Mouse (Mus musculus) C2C12 (cell line): ENCODE results near the gene Atp5f1. TPM values are rescaled to one million over a fixed set of nuclear protein-coding genes. Genes with fewer than 3 reads are reported as not detected.

Experiments used
- H3K27me3 ChIP-seq: one replicate; pipeline ENCODE4 v1.6.1; 2011; ENCODE audit not compliant: control insufficient read depth, insufficient read depth, insufficient read length
- H3K36me3 ChIP-seq: one replicate; pipeline ENCODE4 v1.6.1; 2011; ENCODE audit not compliant: control insufficient read depth, insufficient read depth
- H3K4me3 ChIP-seq: one replicate; pipeline ENCODE4 v1.5.1; 2011; ENCODE audit warnings: mild to moderate bottlenecking, control low read depth; ENCODE audit not compliant: poor library complexity, insufficient read depth, severe bottlenecking
- H3K79me2 ChIP-seq: one replicate; pipeline ENCODE4 v1.6.1; 2011; ENCODE audit not compliant: control insufficient read depth, insufficient read depth
- H3K79me3 ChIP-seq: one replicate; pipeline ENCODE4 v1.6.1; 2011; ENCODE audit warnings: low read depth, control low read depth
- H3ac ChIP-seq: one replicate; pipeline ENCODE3; 2011; ENCODE audit warnings: low read depth; ENCODE audit not compliant: control insufficient read depth, insufficient read length
- CEBPB ChIP-seq: IDR thresholded peaks from one replicate; pipeline ENCODE4 v1.6.1; 2011; ENCODE audit warnings: low read depth, mild to moderate bottlenecking, control low read depth, moderate library complexity
- CTCF ChIP-seq: IDR thresholded peaks from one replicate; pipeline ENCODE4 v1.5.1; 2011; ENCODE audit not compliant: control insufficient read depth, insufficient read depth, insufficient read length
- FOSL1 ChIP-seq: IDR thresholded peaks from one replicate; pipeline ENCODE4 v1.8.0; 2011; ENCODE audit warnings: mild to moderate bottlenecking, low read length; ENCODE audit not compliant: poor library complexity, insufficient read depth, severe bottlenecking
- MAX ChIP-seq: IDR thresholded peaks from one replicate; pipeline ENCODE4 v1.6.1; 2011; ENCODE audit warnings: mild to moderate bottlenecking, control low read depth
- MYOD1 ChIP-seq: IDR thresholded peaks from one replicate; pipeline ENCODE4 v1.6.1; 2011; ENCODE audit warnings: low read depth; ENCODE audit not compliant: control insufficient read depth, insufficient read length
- MYOG ChIP-seq: IDR thresholded peaks from one replicate; pipeline ENCODE4 v1.6.1; 2011; ENCODE audit not compliant: control insufficient read depth, insufficient read length; ENCODE audit errors: extremely low read depth
- USF1 ChIP-seq: IDR thresholded peaks from one replicate; pipeline ENCODE4 v1.6.1; 2011; ENCODE audit warnings: low read depth, mild to moderate bottlenecking, control low read depth, moderate library complexity
- polyA plus RNA-seq: library from polyadenylated mRNA; unstranded; fragments of >200 nt; fragmentation: generic; extraction: Trizol; gene quantifications from one replicate; pipeline ENCODE4 v1.2.1, GENCODE M21; 2012; ENCODE audit warnings: missing spikeins

The Atp5f1 gene
- polyA plus RNA-seq, 1 experiment, result 243 TPM

DNA sequence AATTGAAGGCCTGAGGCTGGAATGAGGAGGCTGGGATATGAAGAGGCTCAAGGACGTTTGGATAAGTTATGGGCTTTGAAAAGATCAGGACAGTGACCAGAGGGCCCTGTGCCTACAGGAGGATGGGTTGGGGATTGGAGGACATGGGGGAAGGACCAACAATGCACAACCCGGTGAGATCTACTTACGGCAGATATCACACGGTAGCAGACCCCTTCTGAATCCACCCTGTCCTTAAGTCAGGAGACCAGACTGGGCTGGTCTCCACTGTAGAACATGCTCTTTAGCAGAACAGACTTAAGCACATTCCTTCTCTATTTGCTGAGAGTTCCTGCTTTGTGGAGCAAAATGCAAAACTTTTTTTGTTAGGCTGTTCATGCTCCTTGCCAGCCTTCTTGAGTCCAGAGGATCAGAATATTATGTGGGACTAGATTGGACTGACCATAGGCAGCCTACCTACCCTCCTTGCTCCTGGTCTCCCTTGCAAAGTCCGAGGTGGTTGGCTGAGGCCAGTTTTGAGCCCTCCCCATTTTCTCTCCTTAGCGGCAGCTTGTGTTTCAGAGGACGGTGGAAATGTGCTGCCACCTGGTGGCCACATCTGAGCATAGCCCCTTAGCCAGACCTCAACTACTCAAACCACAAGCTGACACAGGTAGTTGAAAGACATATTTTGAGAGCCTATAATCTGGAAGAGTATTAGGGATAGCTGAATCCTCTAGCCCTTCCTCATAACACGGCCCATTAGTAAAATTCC lies 60.3 kb downstream of the Atp5f1 start:
- Histone ChIP-seq H3K4me3 (no peak overlapping the region), H3K27me3 (peaks cover under 1% of the 10 kb centered on the region), H3K79me2 (no peaks in the 10 kb centered on the region), H3K36me3 (no peaks in the 10 kb centered on the region), H3K79me3 (no peaks in the 10 kb centered on the region), H3ac (no peak overlapping the region)
- TF ChIP-seq MAX (no peak), CTCF (peak; percentile 57)

DNA sequence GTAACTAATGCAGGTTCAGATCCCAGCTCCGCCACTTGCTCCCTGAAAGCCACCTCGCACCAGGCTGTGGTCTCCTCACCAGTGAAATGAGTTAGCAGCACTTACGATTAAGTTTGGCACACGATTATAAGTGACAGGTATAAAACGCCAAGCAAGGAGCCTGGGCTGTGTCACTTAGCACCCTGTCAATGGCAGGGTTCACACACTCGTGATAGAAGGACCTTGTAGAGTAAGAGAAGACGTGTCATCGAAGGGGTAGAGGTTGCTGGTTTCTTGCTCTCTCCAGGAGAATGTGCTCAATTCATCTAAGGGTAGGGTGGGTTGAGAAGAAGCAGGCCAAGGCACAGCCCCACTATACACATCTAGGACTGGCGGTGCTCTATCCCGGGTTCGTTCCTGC lies 61.0 kb downstream of the Atp5f1 start:
- Histone ChIP-seq H3K27me3 (no peaks in the 10 kb centered on the region), H3K36me3 (no peaks in the 10 kb centered on the region), H3K79me3 (no peaks in the 10 kb centered on the region), H3K4me3 (no peak overlapping the region), H3K79me2 (no peaks in the 10 kb centered on the region), H3ac (no peak overlapping the region)
- no peak for TF ChIP-seq MAX
- TF ChIP-seq USF1, result no peak
- no peak for TF ChIP-seq MYOD1
- no peak for TF ChIP-seq FOSL1
- TF ChIP-seq CTCF, result no peak
- TF ChIP-seq CEBPB, result no peak
- TF ChIP-seq MYOG, result no peak

DNA sequence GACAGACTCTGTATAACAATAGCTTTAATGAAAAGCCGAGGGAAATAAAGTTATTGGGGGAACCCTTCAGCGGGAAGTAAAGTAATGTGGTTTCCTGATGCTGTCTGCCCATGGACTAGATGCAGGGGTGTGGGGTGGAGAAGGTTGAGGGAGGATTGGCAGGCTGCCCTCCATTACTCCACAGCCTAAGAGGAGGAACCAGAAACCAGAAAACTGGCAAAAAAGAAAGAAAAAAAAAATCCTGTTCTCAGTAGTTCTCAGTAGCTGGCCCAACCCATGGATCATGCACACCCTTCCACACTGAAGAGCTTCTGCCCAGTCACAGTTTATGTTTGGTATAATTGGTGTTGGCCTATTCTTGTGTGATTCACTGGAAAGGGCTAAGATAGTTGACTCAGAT lies 61.6 kb downstream of the Atp5f1 start:
- no peak for TF ChIP-seq USF1
- Histone ChIP-seq H3K36me3 (no peaks in the 10 kb centered on the region), H3K79me3 (no peaks in the 10 kb centered on the region), H3K79me2 (no peaks in the 10 kb centered on the region), H3K27me3 (no peaks in the 10 kb centered on the region), H3ac (no peak overlapping the region), H3K4me3 (no peak overlapping the region)

DNA sequence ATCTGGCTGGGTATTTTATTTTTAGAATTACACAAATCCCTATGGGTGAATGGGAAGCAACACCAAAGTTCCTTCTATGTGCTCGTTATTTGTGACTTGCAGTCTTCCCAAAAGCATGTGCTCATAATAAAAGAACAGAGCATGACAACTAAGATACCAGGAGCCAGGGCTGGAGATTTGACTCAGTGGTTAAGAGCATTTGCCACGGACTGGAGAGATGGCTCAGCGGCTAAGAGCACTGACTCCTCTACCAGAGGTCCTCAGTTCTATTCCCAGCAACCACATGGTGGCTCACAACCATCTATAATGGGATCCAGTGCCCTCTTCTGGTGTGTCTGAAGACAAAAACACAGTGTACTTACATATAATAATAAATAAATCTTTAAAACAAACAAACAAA lies 63.1 kb downstream of the Atp5f1 start:
- Histone ChIP-seq H3K4me3 (no peak overlapping the region), H3K79me2 (no peaks in the 10 kb centered on the region), H3K27me3 (no peaks in the 10 kb centered on the region), H3K79me3 (no peaks in the 10 kb centered on the region), H3ac (no peak overlapping the region), H3K36me3 (no peaks in the 10 kb centered on the region)
- no peak for TF ChIP-seq CEBPB
- no peak for TF ChIP-seq FOSL1
- no peak for TF ChIP-seq CTCF
- no peak for TF ChIP-seq MAX
- no peak for TF ChIP-seq MYOG
- no peak for TF ChIP-seq USF1
- TF ChIP-seq MYOD1, result no peak

DNA sequence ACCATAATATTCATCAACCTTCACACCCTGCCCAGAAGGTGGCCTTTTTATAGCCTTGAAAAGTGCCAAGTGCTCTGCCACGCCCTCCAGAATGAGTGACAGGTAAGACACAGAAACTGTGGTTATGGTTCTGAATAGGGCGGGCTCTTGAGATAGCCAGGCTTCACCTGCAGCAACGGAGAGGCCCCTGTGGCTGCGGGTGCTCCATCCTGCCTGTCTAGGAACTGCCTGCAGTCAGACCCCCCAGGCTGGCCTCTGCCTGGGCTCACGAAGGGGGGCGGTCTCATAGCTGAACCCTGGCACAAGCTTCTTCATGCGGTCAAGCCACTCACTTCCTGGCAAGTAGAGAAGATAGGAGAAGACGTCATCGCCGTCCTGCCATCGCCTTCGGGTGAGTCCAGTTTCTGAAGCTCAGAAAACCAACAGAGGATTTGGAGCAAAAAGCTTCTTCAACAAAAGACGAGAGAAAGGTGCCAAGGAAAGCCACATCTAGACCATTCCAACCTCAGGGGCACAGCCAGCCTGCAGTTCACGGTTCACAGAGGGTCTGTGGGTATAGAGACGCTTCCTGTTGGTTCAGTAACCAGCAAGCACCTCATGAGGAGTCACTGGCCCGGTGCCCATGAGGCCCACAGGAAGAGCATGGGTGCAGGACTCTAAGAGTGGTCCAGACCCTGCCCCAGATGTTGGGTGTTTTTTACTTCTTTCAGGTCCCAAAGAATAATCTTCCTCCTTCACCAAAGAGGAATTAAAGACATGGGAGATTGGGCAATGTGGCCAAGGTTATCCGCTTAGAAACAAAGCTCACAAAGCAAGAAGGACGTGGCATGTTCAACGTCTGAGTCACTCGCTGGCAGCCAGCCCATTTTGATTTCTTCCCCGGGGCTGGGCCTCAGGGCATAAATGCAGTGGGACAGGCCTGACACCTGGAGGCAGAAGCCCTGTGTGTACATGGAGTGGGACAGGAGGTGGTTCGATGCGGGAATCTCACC lies 65.0 kb downstream of the Atp5f1 start:
- TF ChIP-seq MYOG (no peak), FOSL1 (peak; percentile 18), CTCF (peak; percentile 61), USF1 (no peak), MAX (no peak), CEBPB (peak; percentile 74), MYOD1 (no peak)
- Histone ChIP-seq H3ac (no peak overlapping the region), H3K79me2 (no peaks in the 10 kb centered on the region), H3K36me3 (no peaks in the 10 kb centered on the region), H3K27me3 (no peaks in the 10 kb centered on the region), H3K4me3 (no peak overlapping the region), H3K79me3 (no peaks in the 10 kb centered on the region)

DNA sequence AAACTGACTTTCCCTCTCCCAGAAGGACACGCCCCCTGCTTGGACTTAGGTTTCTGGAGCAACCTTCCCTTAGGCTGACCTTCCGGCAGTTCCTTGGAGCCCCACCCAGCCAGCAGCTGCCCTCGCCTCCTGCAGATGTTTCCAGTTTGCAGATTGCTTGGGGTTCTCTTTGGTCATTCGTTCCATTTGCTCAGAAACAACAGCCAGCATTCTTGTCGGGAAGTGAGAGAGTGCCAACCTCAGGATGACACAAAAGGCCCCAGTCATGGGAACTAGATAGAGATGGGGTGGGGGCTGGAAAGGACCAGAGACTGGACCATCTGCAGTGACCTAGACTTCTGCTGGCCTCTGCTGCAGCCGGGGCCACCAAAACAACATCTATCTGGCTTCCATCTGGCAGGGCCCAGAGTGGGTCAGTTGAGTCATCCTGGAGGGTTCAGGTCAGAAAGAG lies 65.9 kb downstream of the Atp5f1 start:
- no peak for TF ChIP-seq MYOG
- no peak for TF ChIP-seq CTCF
- no peak for TF ChIP-seq MYOD1
- no peak for TF ChIP-seq MAX
- no peak for TF ChIP-seq CEBPB
- TF ChIP-seq FOSL1, result no peak
- TF ChIP-seq USF1, result no peak
- no peak overlapping the region for H3K4me3 ChIP-seq
- H3K79me3 ChIP-seq, result no peaks in the 10 kb centered on the region
- H3ac ChIP-seq, result no peak overlapping the region
- no peaks in the 10 kb centered on the region for H3K36me3 ChIP-seq
- H3K27me3 ChIP-seq, result no peaks in the 10 kb centered on the region
- H3K79me2 ChIP-seq, result no peaks in the 10 kb centered on the region

Other genes with a start within 250 kb of the Atp5f1 start
- 15.1 TPM for gene Rap1a, start 158.8 kb downstream of the Atp5f1 start, polyA plus RNA-seq
- not detected for gene Adora3, start 89.2 kb downstream of the Atp5f1 start, polyA plus RNA-seq
- gene Tmigd3, start 89.2 kb downstream of the Atp5f1 start, polyA plus RNA-seq, result not detected
- gene I830077J02Rik, start 27.4 kb downstream of the Atp5f1 start, polyA plus RNA-seq, result 0.06 TPM
- gene Wdr77, start 730 bp downstream of the Atp5f1 start, polyA plus RNA-seq, result 90.2 TPM
- gene Ovgp1, start 13.6 kb upstream of the Atp5f1 start, polyA plus RNA-seq, result 0.25 TPM
- not detected for gene Pifo, start 54.5 kb upstream of the Atp5f1 start, polyA plus RNA-seq
- not detected for gene Chil5, start 72.7 kb upstream of the Atp5f1 start, polyA plus RNA-seq
- gene Chia1, start 153.1 kb upstream of the Atp5f1 start, polyA plus RNA-seq, result not detected
- gene Chil3, start 207.5 kb upstream of the Atp5f1 start, polyA plus RNA-seq, result not detected